Mouse (Mus musculus) olfactory bulb, adult 2 months (tissue): ENCODE results near the gene Rapgef5.

Experiments used
- CTCF ChIP-seq: fragments of 200-500 bp; IDR thresholded peaks from 2 replicates; pipeline ENCODE4 v1.5.1; 2012; ENCODE audit warnings: low read depth, mild to moderate bottlenecking, low read length, moderate library complexity; ENCODE audit not compliant: insufficient read depth
- POLR2A ChIP-seq: fragments of 200-500 bp; IDR thresholded peaks from 2 replicates; pipeline ENCODE4 v1.6.1; 2012; ENCODE audit warnings: mild to moderate bottlenecking, low read depth, low read length, moderate library complexity; ENCODE audit not compliant: insufficient read depth

DNA sequence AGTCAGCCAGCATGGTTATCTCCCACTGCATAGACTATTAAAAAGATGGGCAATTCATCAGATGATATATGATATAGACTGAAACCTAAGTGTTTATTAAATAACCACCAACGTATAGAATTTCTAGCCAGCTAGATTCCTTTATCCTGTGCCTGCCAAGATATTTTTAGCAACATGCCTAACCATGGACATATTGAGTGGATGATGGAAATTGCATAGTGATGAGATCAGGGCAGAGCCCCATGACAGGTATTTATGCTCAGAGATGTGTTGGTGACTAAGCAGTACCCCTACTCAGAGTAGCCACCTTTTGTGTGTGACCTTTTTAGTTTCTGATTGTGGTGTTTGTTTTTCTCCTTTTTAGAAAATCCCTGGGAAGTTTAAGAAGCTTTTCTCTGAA, 226.2 kb downstream of the Rapgef5 start:
- TF ChIP-seq CTCF (no peak), POLR2A (no peak)
